In the genomic region with DNA sequence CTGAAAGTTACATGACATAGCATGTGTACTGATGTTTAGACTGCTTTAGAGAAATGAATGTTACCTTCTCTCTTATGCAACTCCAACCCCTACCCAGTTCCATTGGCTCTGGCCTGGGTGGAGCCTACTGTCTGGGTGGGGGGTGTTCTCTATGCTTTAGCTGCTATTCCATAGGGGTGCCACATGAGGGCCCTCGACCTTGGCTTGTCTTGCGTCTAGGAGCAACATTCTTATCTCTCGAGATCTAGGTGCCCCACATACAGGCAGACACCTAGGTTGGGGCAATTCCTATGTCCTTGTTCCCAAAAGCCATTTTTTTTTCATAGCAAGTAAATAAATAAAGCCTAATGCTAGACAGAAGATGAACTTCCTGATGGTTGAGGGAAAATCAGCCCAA, we compare ENCODE assay signal across 8 mouse cellular contexts. TPM values are rescaled to one million over a fixed set of nuclear protein-coding genes. Genes with fewer than 3 reads are reported as not detected.
DNase-seq lines count a peak whose midpoint lies in the region; ATAC-seq and TF ChIP-seq lines count a peak whose summit lies in the region.

No protein-coding gene starts in this region.

- H3K27ac ChIP-seq in neural tube, embryonic 12.5 days, result no peak overlapping the region
- peak overlapping the region; percentile 90 for H3K27ac ChIP-seq in midbrain, postnatal 0 days (ENCODE audit: low read depth, low read length)

- peaks cover 44% of the 10 kb centered on the region for H3K27me3 ChIP-seq in neural tube, embryonic 12.5 days (replicated peaks)
- no peaks in the 10 kb centered on the region for H3K27me3 ChIP-seq in midbrain, postnatal 0 days (ENCODE audit: insufficient read depth, low read length)

- H3K36me3 ChIP-seq in neural tube, embryonic 12.5 days, result no peaks in the 10 kb centered on the region
- H3K36me3 ChIP-seq in midbrain, postnatal 0 days (ENCODE audit: insufficient read depth, low read length), result no peaks in the 10 kb centered on the region

- H3K4me2 ChIP-seq in neural tube, embryonic 12.5 days (replicated peaks), result peak overlapping the region; percentile 96
- H3K4me2 ChIP-seq in midbrain, postnatal 0 days (ENCODE audit: low read depth, low read length, poor library complexity, severe bottlenecking), result peak overlapping the region; percentile 95

- peak; percentile 69 for TF ChIP-seq CTCF in midbrain, postnatal 0 days (IDR thresholded peaks at IDR 0.05)

- H3K9ac ChIP-seq in neural tube, embryonic 12.5 days, result peak overlapping the region; percentile 67; the same call in 1 of the 2 replicates
- H3K9ac ChIP-seq in midbrain, postnatal 0 days (replicated peaks; ENCODE audit: low read length, poor library complexity, severe bottlenecking), result peak overlapping the region; percentile 78

- no peak overlapping the region for H3K4me3 ChIP-seq in neural tube, embryonic 12.5 days
- H3K4me3 ChIP-seq in midbrain, postnatal 0 days (ENCODE audit: low read depth, low read length), result peak overlapping the region; percentile 79; the same call in 1 of the 2 replicates

- H3K9me3 ChIP-seq in neural tube, embryonic 12.5 days, result no peaks in the 10 kb centered on the region
- H3K9me3 ChIP-seq in midbrain, postnatal 0 days (ENCODE audit: low read length), result no peaks in the 10 kb centered on the region

- WGBS in neural tube, embryonic 12.5 days, result 8% methylated on average over 3 of the region's 3 CpGs
- 4% methylated on average over 3 of the region's 3 CpGs for WGBS in midbrain, postnatal 0 days

- no peak for ATAC-seq in neural tube, embryonic 12.5 days (ENCODE audit: low FRiP score, low read depth)
- no peak for ATAC-seq in midbrain, postnatal 0 days (ENCODE audit: low FRiP score)

- DNase-seq in neural tube, embryonic 10.5 days (ENCODE audit: extremely low spot score, low spot score), result no peak
- peak; percentile 78 for DNase-seq in c-Kit-positive CD71-positive TER-119-negative erythroid progenitor cells, embryonic 14.5 days (ENCODE audit: low read depth)
- DNase-seq in left cerebral cortex, adult 9 months (ENCODE audit: low spot score in 2 of 2), result peak; percentile 52 to 58
- peak; percentile 75 for DNase-seq in midbrain, postnatal 0 days (ENCODE audit: low spot score)
- DNase-seq in thymus, postnatal 0 days (ENCODE audit: low spot score), result peak; percentile 91
- no peak for DNase-seq in urinary bladder, adult 2 months (ENCODE audit: low spot score)
- DNase-seq in kidney, adult 8-10 months, result no peak

- peaks cover 36% of the 10 kb centered on the region for H3K4me1 ChIP-seq in neural tube, embryonic 12.5 days
- H3K4me1 ChIP-seq in midbrain, postnatal 0 days (ENCODE audit: insufficient read depth, low read length), result no peaks in the 10 kb centered on the region; the same call in 1 of the 2 replicates

RNA-seq across cellular contexts. Expression of a gene that starts 0.7 kb away (rescaled TPM):
- polyA plus RNA-seq in neural tube, embryonic 12.5 days (2016; fragmentation: Nextera tagmentation; extraction: Ambion mirVana), result 23.6 and 26.1 TPM in 2 replicates
- total RNA-seq in midbrain, postnatal 0 days (2014; rRNA removed), result 206 and 215 TPM in 2 replicates
- 47.3 and 57.8 TPM in 2 replicates for polyA plus RNA-seq in midbrain, postnatal 0 days (2015; fragmentation: Nextera tagmentation; extraction: Ambion mirVana)
- polyA plus RNA-seq in thymus, postnatal 0 days (2015; fragmentation: Nextera tagmentation; extraction: Ambion mirVana), result 2.6 and 4.0 TPM in 2 replicates
- polyA plus RNA-seq in urinary bladder, adult 2 months (2012; rRNA removed), result 9.7 and 11.4 TPM in 2 replicates

RNA-seq across cellular contexts. Expression of a gene that starts 22.3 kb away (rescaled TPM):
- 149 TPM in 2 replicates for polyA plus RNA-seq in neural tube, embryonic 12.5 days (2016; fragmentation: Nextera tagmentation; extraction: Ambion mirVana)
- 47.8 and 55.4 TPM in 2 replicates for total RNA-seq in midbrain, postnatal 0 days (2014; rRNA removed)
- polyA plus RNA-seq in midbrain, postnatal 0 days (2015; fragmentation: Nextera tagmentation; extraction: Ambion mirVana), result 122 and 128 TPM in 2 replicates
- polyA plus RNA-seq in thymus, postnatal 0 days (2015; fragmentation: Nextera tagmentation; extraction: Ambion mirVana), result 425 and 454 TPM in 2 replicates
- 94.2 and 98.4 TPM in 2 replicates for polyA plus RNA-seq in urinary bladder, adult 2 months (2012; rRNA removed)

RNA-seq across cellular contexts. Expression of a gene that starts 33.8 kb away (rescaled TPM):
- 2.8 and 3.6 TPM in 2 replicates for polyA plus RNA-seq in neural tube, embryonic 12.5 days (2016; fragmentation: Nextera tagmentation; extraction: Ambion mirVana)
- 0.19 TPM in 1 of 2 replicates, not detected in the other for total RNA-seq in midbrain, postnatal 0 days (2014; rRNA removed)
- polyA plus RNA-seq in midbrain, postnatal 0 days (2015; fragmentation: Nextera tagmentation; extraction: Ambion mirVana), result 0.20 TPM in 1 of 2 replicates, not detected in the other
- polyA plus RNA-seq in thymus, postnatal 0 days (2015; fragmentation: Nextera tagmentation; extraction: Ambion mirVana), result 5.0 and 6.2 TPM in 2 replicates
- 0.46 and 1.1 TPM in 2 replicates for polyA plus RNA-seq in urinary bladder, adult 2 months (2012; rRNA removed)

Comparison
In these comparisons a context has a peak if more than half of its experiments do, and no peak if none do; other contexts are left out.
1. DNase-seq: peak in c-Kit-positive CD71-positive TER-119-negative erythroid progenitor cells, embryonic 14.5 days (single experiment), left cerebral cortex, adult 9 months (2 of 2), midbrain, postnatal 0 days (single experiment) and thymus, postnatal 0 days (single experiment); none in neural tube, embryonic 10.5 days (single experiment), urinary bladder, adult 2 months (single experiment) and kidney, adult 8-10 months (0 of 2).